8 mouse cellular contexts compared by ENCODE assay signal in the genomic region with DNA sequence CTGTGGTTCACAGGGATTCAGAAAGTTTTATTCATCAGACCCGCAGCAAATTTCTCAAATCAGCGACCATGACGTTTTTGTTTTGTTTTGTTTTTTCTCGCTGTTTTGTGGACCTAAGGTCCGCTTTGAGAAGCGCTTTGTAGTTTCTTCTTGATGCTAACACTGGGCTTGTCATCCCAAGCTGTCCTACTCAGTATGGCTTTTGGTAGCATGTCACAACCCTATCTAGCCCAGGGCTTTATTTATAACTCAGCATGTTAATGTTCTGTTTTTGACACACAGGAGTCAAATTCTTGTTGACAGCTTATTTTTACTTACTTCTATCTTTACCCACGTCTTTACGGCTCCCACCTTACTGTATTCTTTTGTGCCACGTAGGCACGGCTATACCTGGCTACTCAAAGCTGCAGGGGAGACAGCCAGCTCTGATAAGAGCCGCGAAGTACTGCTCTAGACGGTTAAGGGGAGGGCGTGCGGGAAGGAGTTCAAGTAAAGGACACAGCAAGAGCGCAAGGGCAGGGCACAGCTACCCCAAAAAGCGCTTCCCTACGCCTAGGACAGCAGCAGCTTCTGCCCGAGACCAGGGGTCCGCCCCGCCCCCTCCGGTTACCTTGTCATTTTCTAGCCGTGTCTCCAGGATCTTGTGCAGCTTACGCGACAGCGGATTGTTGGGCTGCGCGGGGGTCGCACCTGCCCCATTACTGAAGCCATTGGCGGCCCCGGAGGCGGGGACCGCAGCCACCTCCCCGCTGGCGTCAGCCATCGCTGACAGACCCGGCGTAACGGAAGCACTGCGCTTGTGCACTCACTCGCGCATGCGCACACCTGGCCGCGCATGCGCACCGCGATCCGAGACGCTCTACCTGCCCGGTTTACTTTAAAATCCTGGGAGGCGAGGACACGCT. TPM values are rescaled to one million over a fixed set of nuclear protein-coding genes. Genes with fewer than 3 reads are reported as not detected.
DNase-seq lines count a peak whose midpoint lies in the region; ATAC-seq and TF ChIP-seq lines count a peak whose summit lies in the region.

A gene (minus strand): TSS at position 802 of the 905 bp plus-strand sequence.

- no peaks in the 10 kb centered on the region for H3K9me3 ChIP-seq in E14TG2a.4 (ENCODE audit: low read length)
- no peaks in the 10 kb centered on the region for H3K9me3 ChIP-seq in forebrain, embryonic 13.5 days (replicated peaks)
- no peaks in the 10 kb centered on the region for H3K9me3 ChIP-seq in liver, postnatal 0 days (ENCODE audit: low read length)
- H3K9me3 ChIP-seq in neural tube, embryonic 14.5 days (ENCODE audit: control insufficient read depth, low read length): no peaks in the 10 kb centered on the region

- intact Hi-C loops in heart, postnatal 10 days (cut with DNase I): loop anchor here (10.0 kb wide), 1 partner anchor 1462 kb away; no protein-coding TSS in a partner anchor

- peak within 1 kb of the TSS; percentile 87 for H3K4me3 ChIP-seq in E14TG2a.4 (replicated peaks; ENCODE audit: low read length)
- H3K4me3 ChIP-seq in forebrain, embryonic 13.5 days: peak within 1 kb of the TSS; percentile 79
- peak within 1 kb of the TSS; percentile 72 for H3K4me3 ChIP-seq in liver, postnatal 0 days (ENCODE audit: low read depth, low read length)
- H3K4me3 ChIP-seq in neural tube, embryonic 14.5 days (ENCODE audit: low read depth, low read length): peak within 1 kb of the TSS; percentile 72

- H3K4me1 ChIP-seq in E14TG2a.4 (replicated peaks; ENCODE audit: low read depth, low read length): 0 out of 2 replicates have a peak, but pooled peaks cover 7% of the 10 kb centered on the region
- peaks cover 9% of the 10 kb centered on the region for H3K4me1 ChIP-seq in forebrain, embryonic 13.5 days
- no peaks in the 10 kb centered on the region for H3K4me1 ChIP-seq in liver, postnatal 0 days (ENCODE audit: insufficient read depth)
- H3K4me1 ChIP-seq in neural tube, embryonic 14.5 days (ENCODE audit: control insufficient read depth, insufficient read depth, low read length): peaks cover 5% of the 10 kb centered on the region; the same call in 1 of the 2 replicates

- peaks cover 17% of the 10 kb centered on the region for H3K36me3 ChIP-seq in E14TG2a.4 (ENCODE audit: insufficient read depth, low read length)
- H3K36me3 ChIP-seq in forebrain, embryonic 13.5 days (ENCODE audit: poor library complexity, severe bottlenecking): peaks cover 25% of the 10 kb centered on the region
- H3K36me3 ChIP-seq in liver, postnatal 0 days (replicated peaks; ENCODE audit: insufficient read depth, low read length): peaks cover 13% of the 10 kb centered on the region
- H3K36me3 ChIP-seq in neural tube, embryonic 14.5 days (ENCODE audit: control insufficient read depth, insufficient read depth, low read length): peaks cover 3% of the 10 kb centered on the region; the same call in 1 of the 2 replicates

- WGBS in forebrain, embryonic 13.5 days: 6% methylated on average over 53 of the region's 53 CpGs
- 2% methylated on average over 53 of the region's 53 CpGs for WGBS in large intestine, adult 2 months
- 4% methylated on average over 50 of the region's 53 CpGs for WGBS in liver, postnatal 0 days (ENCODE audit: insufficient replicate concordance)
- 5% methylated on average over 53 of the region's 53 CpGs for WGBS in neural tube, embryonic 14.5 days

- TF ChIP-seq CTCF in E14TG2a.4 (conservative IDR thresholded peaks at IDR 0.05; ENCODE audit: low read length): no peak
- TF ChIP-seq CTCF in liver, postnatal 0 days (IDR thresholded peaks at IDR 0.05; ENCODE audit: low read depth): no peak

- TF ChIP-seq EP300 in liver, postnatal 0 days (IDR thresholded peaks at IDR 0.05; ENCODE audit: low read depth): no peak

- ATAC-seq in forebrain, embryonic 13.5 days: peak; percentile 95
- peak; percentile 95 for ATAC-seq in liver, postnatal 0 days
- ATAC-seq in neural tube, embryonic 14.5 days (ENCODE audit: low read depth): peak; percentile 94

- H3K9ac ChIP-seq in forebrain, embryonic 13.5 days: peak within 1 kb of the TSS; percentile 83
- peak within 1 kb of the TSS; percentile 82 for H3K9ac ChIP-seq in liver, postnatal 0 days (replicated peaks)
- H3K9ac ChIP-seq in neural tube, embryonic 14.5 days (replicated peaks; ENCODE audit: low read depth, low read length): peak within 1 kb of the TSS; percentile 84

- H3K27ac ChIP-seq in forebrain, embryonic 13.5 days: 0 out of 2 replicates have a peak within 1 kb of the TSS, but pooled peaks have one; percentile 25
- H3K27ac ChIP-seq in liver, postnatal 0 days (ENCODE audit: low read depth): peak within 1 kb of the TSS; percentile 76
- H3K27ac ChIP-seq in neural tube, embryonic 14.5 days (ENCODE audit: low read depth, low read length): peak within 1 kb of the TSS; percentile 76

- H3K4me2 ChIP-seq in forebrain, embryonic 13.5 days: peak within 1 kb of the TSS; percentile 76
- H3K4me2 ChIP-seq in liver, postnatal 0 days (ENCODE audit: low read depth, low read length): peak within 1 kb of the TSS; percentile 92
- H3K4me2 ChIP-seq in neural tube, embryonic 14.5 days (ENCODE audit: low read depth, low read length): peak within 1 kb of the TSS; percentile 78

- H3K27me3 ChIP-seq in E14TG2a.4 (ENCODE audit: insufficient read depth, low read length): peaks cover 9% of the 10 kb centered on the region; the same call in 1 of the 2 replicates
- no peaks in the 10 kb centered on the region for H3K27me3 ChIP-seq in forebrain, embryonic 13.5 days
- no peaks in the 10 kb centered on the region for H3K27me3 ChIP-seq in liver, postnatal 0 days (ENCODE audit: insufficient read depth, low read length)
- H3K27me3 ChIP-seq in neural tube, embryonic 14.5 days (ENCODE audit: control insufficient read depth, insufficient read depth, low read length): no peaks in the 10 kb centered on the region

- peak; percentile 82 for DNase-seq in c-Kit-positive CD71-positive TER-119-positive erythroid progenitor cells, embryonic 14.5 days (ENCODE audit: low spot score)
- DNase-seq in heart, postnatal 10 days: peak; percentile 87 to 88
- peak; percentile 50 for DNase-seq in large intestine, adult 2 months (ENCODE audit: low read depth, low spot score)
- DNase-seq in liver, postnatal 0 days: peak; percentile 86
- DNase-seq in testis, postnatal 10 days (ENCODE audit: low spot score): peak; percentile 86

RNA-seq across cellular contexts. Expression of the gene that starts here (rescaled TPM):
- polyA plus RNA-seq in forebrain, embryonic 13.5 days (2015; fragmentation: Nextera tagmentation; extraction: Ambion mirVana): 55.2 and 55.4 TPM in 2 replicates
- 10 to 100 TPM; 52.4 to 54.1 TPM for total RNA-seq in heart, postnatal 10 days (2021)
- 20.1 and 22.6 TPM in 2 replicates for polyA plus RNA-seq in large intestine, adult 2 months (2012; rRNA removed)
- 8.8 and 11.1 TPM in 2 replicates for polyA plus RNA-seq in liver, postnatal 0 days (2015; fragmentation: Nextera tagmentation; extraction: Ambion mirVana)
- polyA plus RNA-seq in neural tube, embryonic 14.5 days (2014; fragmentation: Nextera tagmentation; extraction: Ambion mirVana): 57.7 and 62.4 TPM in 2 replicates

Comparison
In these comparisons a context has a peak if more than half of its experiments do, and no peak if none do; other contexts are left out.
1. Peak in every context shown above with its lines: DNase-seq, ATAC-seq, H3K4me3 ChIP-seq and H3K27ac ChIP-seq.
2. H3K27ac ChIP-seq: peak in every context shown above with its lines; median percentile 76 in liver, postnatal 0 days; 76 in neural tube, embryonic 14.5 days; 25 in forebrain, embryonic 13.5 days.